Mouse (Mus musculus): Measurements from ENCODE around the gene L3hypdh. TPM values are rescaled to one million over a fixed set of nuclear protein-coding genes. Genes with fewer than 3 reads are reported as not detected.

L3hypdh gene
- not detected for total RNA-seq (2023)

GRCm38 (mm10) chr12:72085329-72086165 is at the start of gene L3hypdh, which contains the start of gene Jkamp:
Gene L3hypdh, minus strand, starts transcription at chr12:72085439.
Gene Jkamp, plus strand, starts transcription at chr12:72085589.

GRCm38 (mm10) chr12:72070327-72071269 is 14.6 kb downstream of the L3hypdh start, which contains the start of gene Gpr135:
Gene Gpr135, minus strand, starts transcription at chr12:72071125.

Other genes with a start within 250 kb of the L3hypdh start
- gene Gpr135, start 14.3 kb downstream of the L3hypdh start, total RNA-seq (2023): not detected
- gene Jkamp, start 150 bp upstream of the L3hypdh start, total RNA-seq (2023): 10 to 100 TPM; 15.5 to 28.9 TPM
- not detected for gene Ccdc175, start 99.6 kb upstream of the L3hypdh start, total RNA-seq (2023)

All from B cell, adult 67 days (primary cell).